Mouse (Mus musculus) CH12.LX (cell line): Measurements from ENCODE around the gene Cdc45.

Source experiments
- CHD1 ChIP-seq: IDR thresholded peaks from 2 replicates; pipeline ENCODE4 v1.6.1; 2012; ENCODE audit warnings: low read depth, low read length, improper control_type of control experiment, inconsistent platforms
- CTCF ChIP-seq, 2 experiments: IDR thresholded peaks in 1 of 2; conservative IDR thresholded peaks in 1 of 2; 2 replicates each; pipeline ENCODE4 v1.5.1; 2011 to 2012; ENCODE audit warnings: low read depth in 2 of 2, low read length in 2 of 2, improper control_type of control experiment in 1 of 2, inconsistent platforms in 1 of 2, mild to moderate bottlenecking in 1 of 2, moderate library complexity in 1 of 2
- E2F4 ChIP-seq: IDR thresholded peaks from 2 replicates; pipeline ENCODE4 v1.6.1; 2011; ENCODE audit warnings: low read depth, low read length, improper control_type of control experiment; ENCODE audit not compliant: insufficient replicate concordance
- ELF1 ChIP-seq: IDR thresholded peaks from 2 replicates; pipeline ENCODE4 v1.6.1; 2014; ENCODE audit warnings: low read depth, mild to moderate bottlenecking, inconsistent platforms, low read length, improper control_type of control experiment
- EP300 ChIP-seq: IDR thresholded peaks from 2 replicates; pipeline ENCODE4 v1.6.1; 2011; ENCODE audit warnings: low read length, improper control_type of control experiment
- JUND ChIP-seq: conservative IDR thresholded peaks from 2 replicates; pipeline ENCODE4 v1.6.1; 2011; ENCODE audit warnings: low read depth, low read length, improper control_type of control experiment
- MXI1 ChIP-seq: IDR thresholded peaks from 2 replicates; pipeline ENCODE4 v1.6.1; 2011; ENCODE audit warnings: mild to moderate bottlenecking, low read depth, low read length, improper control_type of control experiment
- POLR2A ChIP-seq: IDR thresholded peaks from 2 replicates; pipeline ENCODE4 v1.6.1; 2011; ENCODE audit warnings: low read depth, mild to moderate bottlenecking, improper control_type of control experiment, low read length
- TBP ChIP-seq: conservative IDR thresholded peaks from 2 replicates; pipeline ENCODE4 v1.6.1; 2011; ENCODE audit warnings: low read depth, low read length, improper control_type of control experiment
- TCF12 ChIP-seq: IDR thresholded peaks from 2 replicates; pipeline ENCODE4 v1.6.1; 2014; ENCODE audit warnings: low read depth, mild to moderate bottlenecking, inconsistent platforms, low read length, improper control_type of control experiment
- USF1 ChIP-seq: IDR thresholded peaks from 2 replicates; pipeline ENCODE4 v1.6.1; 2014; ENCODE audit warnings: low read depth, mild to moderate bottlenecking, inconsistent platforms, low read length, improper control_type of control experiment
- ZMIZ1 ChIP-seq: IDR thresholded peaks from 2 replicates; pipeline ENCODE4 v1.6.1; 2012; ENCODE audit warnings: low read depth, mild to moderate bottlenecking, inconsistent platforms, low read length, improper control_type of control experiment
- ZNF384 ChIP-seq: IDR thresholded peaks from 2 replicates; pipeline ENCODE4 v1.6.1; 2012; ENCODE audit warnings: low read depth, low read length, improper control_type of control experiment, inconsistent platforms

- TF ChIP-seq CHD1 (no peak), POLR2A (no peak), USF1 (no peak), TCF12 (no peak), CTCF (conservative IDR thresholded peaks at IDR 0.05 in 1 of 2, IDR thresholded peaks at IDR 0.05 in 1 of 2; ENCODE audit: low read depth in 2 of 2, low read length in 2 of 2) (no peak), JUND (no peak), MXI1 (no peak), ZNF384 (no peak), E2F4 (no peak), EP300 (no peak), TBP (no peak), ZMIZ1 (no peak), ELF1 (no peak)
Observed at GRCm38 (mm10) chr16:18788627-18789406, 23.0 kb downstream of the Cdc45 start.
